Mouse (Mus musculus): ENCODE measurements around the gene Hsdl2.

Gene Hsdl2

DNA sequence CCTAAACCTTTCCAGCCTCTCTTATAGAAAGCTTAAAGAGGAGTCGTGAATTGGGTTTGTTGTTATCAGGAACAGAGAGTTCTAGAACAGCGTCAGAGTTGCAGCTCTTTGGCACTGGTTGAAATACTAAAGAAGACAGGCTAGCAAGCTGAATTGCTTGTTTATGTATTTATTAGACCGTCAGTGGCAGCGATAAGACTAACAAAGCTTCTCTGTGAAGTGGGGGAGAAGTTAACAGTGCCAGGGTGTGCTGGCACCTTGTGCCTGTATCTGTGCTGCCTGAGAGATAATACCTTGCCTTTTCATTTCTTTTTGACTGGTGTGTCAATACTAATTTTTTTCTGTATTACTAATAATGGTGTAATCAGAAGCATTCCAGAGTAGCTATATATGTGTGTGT, 46.9 kb downstream of the Hsdl2 start:
- DNase-seq = no peak

DNA sequence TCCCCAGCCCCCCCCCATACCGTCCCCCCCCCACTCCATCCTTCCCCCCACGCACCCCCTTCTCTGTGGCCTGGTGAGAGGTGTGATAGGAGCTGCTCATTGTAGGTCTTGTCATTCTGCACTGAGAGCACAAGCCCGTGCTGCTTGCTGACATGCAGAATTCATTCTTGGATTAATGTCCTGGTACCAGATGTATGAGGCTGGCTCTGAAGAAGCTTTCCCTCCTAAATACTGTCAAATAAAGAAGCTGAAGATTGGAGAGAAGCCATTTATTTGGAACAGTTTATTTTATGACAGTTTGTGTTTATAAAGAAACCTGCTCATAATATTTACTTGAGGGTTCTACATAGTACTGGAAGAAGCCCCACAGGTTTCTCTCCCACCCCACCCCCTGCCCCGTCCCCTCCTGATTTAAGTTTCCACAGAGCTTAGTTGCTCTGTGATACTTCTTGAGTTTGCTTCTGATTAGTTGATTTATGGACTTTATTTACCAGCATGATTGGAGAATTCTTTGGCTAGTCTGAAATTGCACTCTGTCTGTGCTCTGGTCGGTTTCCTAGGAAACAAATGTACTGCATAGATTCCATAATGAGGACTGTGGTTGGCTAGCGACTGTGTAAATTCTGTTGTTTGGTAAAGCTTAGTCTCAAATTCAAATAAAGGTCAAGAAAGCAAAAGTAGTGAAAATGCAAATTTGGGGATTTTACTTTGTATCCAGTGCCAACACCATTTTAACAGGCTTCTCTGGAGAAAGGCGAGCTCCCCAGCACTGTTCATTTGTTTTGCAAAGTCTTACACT, 47.9 kb downstream of the Hsdl2 start:
- no peak for DNase-seq

DNA sequence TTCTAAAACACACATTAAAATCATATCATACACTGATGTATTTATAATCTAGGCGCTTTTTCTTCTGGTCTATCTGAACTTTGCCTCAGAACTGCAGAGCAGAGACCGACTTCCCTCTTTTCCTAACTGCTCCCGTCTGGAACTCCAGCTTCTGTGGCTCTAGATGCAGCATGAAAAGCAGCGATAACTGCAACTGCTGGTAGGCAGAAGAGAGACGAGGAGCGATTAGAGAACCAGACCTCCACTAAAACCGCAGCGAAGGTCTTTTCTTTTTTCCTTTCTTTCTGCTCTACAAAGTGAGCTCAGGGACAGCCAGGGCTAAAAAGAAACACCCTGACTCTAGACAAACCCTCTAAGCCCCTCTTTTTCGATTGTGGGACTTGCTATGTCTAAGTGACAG, 48.8 kb downstream of the Hsdl2 start:
- no peak for DNase-seq

DNA sequence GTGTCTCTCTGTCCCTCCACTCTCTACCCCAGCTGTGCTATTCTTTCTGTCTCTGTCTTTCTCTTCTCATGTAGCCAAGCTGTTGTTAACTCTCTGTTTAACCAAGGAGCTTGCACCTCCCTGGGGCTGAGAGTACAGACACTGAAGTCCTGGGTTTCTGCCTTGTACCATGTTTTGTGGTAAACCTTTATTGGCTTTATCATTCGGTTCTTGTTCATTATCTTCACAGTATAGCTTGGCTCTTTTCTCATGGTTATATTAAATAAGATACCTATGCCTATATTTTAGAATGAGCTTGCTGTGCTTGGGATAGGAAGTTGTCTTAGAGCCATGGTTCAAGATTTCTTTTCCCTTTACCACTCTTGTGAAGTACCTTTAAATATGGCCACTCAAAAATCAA, 53.2 kb downstream of the Hsdl2 start:
- DNase-seq = no peak

DNA sequence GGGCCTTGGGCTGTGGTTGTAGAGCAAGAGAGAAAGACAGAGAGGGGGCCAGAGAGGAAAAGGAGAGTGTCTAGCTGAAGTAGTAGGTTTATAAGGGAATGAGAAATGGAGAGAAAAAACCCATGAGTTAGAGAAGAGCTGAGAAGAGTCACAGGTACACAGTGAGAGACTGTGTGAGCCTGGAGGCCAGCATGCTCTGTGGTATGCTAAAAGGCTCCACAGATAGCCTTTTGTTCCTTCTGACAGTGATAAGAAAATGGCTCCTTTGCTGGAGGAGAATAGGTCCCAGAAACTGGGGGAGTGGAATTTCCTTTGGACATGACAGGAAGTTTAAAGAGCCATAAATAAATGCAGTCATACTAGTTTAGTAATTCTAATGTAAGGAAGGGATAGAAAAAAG, 57.8 kb downstream of the Hsdl2 start:
- DNase-seq = no peak

DNA sequence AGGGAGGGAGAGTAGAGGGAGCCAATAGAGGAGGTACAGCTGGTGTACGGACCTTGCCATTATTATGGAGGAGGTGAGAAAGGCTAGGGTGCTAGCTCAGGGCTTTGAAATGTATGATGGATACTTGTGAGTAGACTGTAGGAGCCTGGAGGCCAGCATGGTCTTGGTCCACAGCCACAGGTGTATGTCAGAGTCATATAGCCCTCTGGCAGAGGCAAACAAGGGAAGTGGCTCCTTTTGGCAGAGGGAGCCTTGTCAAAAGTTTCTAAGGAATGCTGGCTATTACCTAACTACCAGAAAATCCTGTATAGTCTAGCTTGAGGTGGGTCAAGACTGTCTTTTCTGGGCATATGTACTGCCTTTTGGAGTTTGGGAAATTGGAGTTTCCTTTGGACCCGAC, 59.4 kb downstream of the Hsdl2 start:
- DNase-seq = no peak

DNA sequence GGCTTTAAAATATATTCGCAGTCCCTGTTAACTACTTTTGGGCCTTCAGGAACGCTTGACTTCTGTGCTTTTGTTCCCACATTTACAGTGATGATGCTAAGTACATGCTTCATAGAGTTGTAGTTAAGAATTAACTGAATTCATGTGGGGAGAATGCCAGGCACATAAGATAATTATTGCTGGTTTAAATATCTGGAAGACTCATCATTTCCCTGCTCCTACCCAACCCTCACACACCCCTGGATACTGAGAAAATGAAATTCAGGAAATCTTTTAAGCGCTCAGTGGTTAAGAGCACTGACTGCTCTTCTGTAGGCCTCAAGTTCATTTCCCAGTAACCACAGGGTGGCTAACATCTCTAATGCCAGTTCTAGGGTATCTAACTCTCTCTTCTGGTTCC, 60.7 kb downstream of the Hsdl2 start:
- DNase-seq = no peak

DNA sequence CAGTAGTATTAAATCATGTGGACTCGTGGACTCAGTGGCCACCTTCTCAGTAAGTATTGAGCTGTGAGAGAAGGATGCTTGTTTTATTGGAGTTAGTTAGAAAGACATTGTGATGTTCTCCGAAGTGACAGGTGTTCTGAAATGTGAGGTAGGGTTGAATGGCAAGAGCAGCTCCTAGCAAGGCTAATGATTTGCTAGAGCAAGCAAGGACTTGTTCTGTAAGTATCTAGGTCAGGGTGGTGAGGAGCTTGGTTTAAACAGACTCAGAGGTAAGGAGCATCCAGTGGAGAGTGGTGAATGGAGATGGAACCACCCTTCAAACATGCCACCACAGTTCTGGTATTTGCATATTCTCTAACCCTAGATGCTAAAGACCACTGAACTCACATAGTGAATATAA, 61.3 kb downstream of the Hsdl2 start:
- DNase-seq = no peak

DNA sequence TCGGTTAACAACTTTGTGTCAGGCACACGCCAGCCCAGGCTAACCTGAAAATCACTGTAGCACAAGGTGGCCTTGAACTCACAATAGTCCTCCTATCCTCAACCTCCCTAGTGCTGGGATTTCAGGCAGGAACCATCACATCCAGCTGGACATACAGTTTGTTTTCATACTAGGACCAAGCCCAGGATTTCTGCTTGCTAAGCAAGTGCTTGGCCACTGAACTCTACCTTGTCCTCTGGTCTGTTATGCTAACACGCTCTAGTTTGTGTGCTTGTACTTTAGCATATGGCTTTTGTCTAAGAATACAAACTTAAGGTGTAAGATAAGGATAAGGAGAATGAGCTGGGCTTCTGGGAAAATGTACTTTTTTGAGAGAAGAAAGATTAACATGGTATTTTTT, 63.1 kb downstream of the Hsdl2 start:
- DNase-seq = no peak

DNA sequence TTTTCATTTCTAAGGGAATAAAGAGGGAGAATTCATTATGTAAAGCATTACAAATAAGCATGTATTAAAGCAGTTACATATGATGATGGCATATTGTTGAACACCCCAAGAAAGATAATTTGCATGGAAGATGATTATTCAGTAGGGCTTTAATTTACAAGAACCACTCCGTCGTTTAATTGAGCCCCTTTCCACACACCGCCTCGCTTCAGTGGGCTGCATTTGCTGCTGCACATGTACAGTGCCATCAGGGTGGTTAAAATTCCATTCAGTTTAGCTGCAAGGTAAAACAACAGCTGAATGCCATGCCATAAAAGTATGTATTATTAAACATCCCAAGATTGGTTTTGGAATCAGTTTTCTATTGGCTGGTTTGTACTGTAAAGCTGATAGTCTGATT, 63.6 kb downstream of the Hsdl2 start:
- DNase-seq = no peak

DNA sequence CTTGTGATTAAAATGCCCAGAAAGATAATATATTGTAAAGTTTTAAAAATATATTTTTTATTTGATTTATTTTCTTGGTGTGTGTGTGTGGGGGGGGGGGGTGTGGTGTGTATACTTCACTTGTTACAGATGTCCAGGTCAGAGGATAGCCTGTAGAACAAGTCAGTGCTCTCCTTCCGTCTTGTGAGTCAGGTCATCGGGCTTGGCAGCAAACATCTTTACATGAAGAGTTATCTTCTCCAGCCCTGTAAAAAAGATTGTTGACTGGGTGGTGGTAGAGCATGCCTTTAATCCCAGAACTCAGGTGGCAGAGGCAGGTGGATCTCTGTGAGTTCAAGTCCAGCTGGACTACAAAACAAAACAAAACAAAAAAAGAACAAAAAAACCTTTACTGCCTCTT, 64.2 kb downstream of the Hsdl2 start:
- no peak for DNase-seq

DNA sequence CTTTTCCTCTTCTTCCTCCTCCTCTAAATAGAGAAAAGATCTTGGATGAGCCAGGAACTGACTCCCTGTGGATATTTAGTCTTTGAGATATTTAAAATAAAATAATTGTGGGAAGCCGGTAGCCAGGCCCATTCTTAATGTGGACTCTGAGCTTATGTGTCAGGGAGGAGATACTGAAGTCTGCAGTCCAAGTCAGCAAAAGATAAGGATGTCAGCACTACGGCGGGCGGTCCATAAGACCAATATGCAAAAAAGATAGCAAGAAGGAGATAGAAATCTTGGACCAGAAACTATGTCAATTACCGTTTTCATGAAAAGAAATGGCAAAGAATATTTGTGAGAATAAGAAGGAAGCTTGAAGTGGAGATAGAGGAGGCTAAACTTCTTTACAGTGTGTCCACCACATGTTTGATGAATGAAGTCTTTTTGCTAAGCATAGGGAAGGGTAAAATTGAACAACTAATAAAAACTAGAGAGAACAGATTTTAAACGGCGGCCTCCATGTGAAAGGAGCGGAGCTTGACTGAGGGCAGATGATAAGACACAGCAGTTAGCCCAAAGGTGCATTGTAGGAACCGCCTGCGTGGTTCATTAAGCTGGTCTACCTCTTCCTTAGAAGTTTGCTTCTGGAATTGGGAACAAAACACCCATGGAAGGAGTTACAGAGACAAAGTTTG, 64.8 kb downstream of the Hsdl2 start:
- no peak for DNase-seq

DNA sequence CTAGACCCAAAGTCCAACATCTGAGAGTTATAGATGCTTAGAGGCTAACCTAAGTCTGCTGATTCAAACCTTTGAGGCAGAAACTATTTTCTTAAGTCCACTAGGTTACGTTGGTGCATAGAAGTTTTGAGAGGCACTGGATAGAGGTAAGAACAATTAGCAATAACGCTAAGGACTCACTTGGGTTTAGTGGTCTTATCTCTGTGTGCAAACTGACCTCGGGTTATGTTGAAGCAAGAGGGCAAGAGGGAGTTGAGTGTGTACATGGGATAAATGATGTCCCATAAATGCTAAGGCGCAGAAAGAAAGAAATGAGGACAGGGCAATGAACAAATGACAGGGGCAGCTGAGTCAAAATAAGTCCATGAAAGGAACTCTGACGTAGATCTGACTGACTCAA, 67.8 kb downstream of the Hsdl2 start:
- no peak for DNase-seq

DNA sequence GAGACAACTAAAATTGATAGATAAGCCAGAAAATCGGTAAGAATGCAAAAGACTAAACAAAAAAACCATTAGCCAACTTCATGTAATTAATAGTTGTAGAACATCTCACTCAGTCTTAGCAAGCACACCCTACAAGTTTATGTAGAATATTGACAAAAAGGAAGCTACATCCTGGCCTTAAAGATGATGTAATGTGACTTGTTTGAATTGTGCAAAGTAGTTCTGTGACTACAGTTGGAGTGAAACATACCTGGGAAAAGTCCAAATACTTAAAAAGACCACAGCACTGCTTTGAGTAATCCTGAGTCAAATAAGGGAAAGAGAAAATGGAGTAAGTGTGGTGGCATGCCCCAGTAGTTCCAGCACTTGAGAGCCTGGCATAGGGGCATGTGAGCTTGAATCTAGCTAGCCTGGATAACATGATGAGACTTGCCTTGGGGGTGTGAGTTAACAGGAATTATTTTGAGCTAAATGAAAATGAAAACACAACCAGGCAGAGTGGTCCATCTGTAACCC, 70.9 kb downstream of the Hsdl2 start:
- DNase-seq = no peak

DNA sequence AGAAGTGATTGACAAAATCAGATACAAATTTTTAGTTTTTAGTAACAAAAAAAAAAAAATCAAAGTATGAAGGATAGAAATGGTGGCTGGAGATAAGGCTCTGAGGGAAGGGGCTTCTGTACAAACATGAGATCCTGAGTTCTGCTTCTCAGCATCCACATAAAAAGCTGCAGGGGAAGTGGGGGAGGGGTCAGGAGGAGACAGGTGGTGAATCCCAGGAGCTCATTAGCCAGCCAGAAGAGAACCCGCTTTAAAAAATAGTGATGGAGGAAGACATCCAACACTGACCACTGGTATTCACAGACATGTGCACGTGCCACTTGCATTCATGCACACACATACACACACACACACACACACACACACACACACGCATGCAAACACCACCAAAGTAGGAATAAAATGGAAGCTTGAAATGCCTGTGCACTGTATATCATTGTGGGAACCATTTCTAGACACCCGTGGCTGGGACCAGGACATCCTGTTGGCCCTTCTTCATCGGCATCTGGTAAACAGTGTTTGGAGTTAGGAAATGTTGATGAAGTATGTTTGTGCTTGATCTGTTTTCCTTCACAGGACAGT, 74.8 kb downstream of the Hsdl2 start:
- DNase-seq = peak; percentile 21

DNA sequence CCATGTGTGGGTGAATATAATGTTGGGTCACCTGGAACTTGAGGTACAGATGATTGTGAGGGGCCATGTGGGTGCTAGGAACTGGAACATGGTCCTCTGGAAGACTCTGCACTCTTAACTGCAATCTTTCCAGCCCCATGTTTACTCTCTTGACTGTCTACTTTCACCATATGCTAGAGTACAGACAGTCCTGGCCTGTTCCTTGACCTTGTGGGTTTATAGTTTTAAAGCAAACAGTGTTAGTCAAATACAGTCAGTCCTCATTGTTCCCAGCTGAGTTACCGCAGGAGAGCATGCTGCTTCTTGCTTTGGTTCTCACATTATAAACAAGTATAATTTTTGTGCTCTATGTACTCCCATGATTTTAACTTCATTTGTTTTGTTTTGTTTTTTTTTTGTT, 80.8 kb downstream of the Hsdl2 start:
- DNase-seq = no peak

DNA sequence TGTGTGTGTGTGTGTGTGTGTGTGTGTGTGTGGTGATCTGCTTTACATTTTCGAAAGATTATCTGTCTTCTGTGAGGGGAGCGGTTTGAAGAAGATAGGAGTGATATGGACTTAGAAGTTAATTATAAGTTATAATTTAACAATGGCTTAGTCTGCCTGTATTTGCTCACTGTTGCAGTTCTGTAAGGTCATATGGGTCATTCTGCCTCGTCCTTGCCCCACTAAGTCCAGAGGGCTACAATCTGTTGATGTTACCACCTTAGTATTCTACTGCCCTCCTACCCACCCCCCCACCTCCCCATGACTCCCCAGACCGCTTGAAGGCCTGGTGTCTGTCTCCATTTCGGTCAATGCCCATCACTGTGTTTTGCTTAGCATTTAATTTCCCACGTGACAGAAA, 82.1 kb downstream of the Hsdl2 start:
- DNase-seq = no peak

DNA sequence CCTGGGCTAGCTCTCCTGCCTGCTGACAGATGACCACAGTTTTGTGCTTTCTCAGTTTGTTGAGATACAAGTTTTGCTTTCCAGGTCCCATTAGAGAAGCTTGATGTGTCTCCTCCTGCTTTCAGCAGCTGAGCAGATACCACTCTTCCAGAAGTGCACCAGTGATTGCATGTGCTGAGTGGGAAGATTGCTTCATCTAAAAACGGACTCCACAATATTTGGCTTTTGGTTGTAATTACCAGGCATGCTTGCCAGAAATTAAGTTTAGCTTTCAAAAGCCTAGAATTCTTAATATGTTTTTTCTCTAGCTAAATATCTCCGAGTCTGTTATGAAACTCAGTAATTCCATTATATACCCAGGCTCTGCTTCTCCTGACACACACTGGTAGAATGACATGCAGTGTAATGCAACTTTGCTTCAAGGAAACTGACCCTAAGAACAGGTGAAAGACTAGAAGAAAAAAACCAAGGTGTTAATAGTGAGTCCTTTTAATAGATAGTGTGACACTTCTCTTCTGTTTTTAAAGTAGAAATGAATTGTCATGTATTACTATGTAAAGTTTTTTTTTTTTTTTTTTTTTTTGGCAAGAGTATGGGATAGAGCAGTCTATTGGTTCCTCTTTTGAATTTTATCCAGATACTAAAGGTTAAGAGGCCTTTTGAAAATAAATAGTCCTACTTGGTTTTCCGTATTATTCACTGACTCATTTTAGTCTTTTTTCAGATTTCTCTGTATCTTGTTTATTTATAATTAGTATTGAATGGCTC, 85.4 kb downstream of the Hsdl2 start:
- DNase-seq = no peak

DNA sequence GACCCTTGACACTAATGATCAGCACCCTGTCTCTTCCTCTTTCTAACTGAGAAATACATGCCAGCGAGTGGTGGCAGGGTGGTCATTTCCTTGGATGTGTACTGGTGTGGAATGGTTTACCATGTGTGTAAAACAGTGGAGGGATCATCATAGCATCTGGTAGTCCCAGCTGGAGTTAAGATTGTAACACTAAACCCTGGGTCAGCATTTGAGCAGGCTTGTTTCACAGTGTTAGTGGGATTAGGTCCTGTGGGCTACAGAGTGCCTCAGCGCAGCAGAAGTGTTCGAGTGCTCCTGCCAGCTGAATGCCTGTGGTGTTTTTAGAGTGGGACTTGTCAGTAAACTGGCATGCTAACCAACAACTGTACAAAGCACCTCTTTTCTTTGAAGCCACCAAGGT, 86.7 kb downstream of the Hsdl2 start:
- no peak for DNase-seq
